Mouse (Mus musculus): ENCODE results near the gene Mfap4. TPM values are rescaled to one million over a fixed set of nuclear protein-coding genes. Genes with fewer than 3 reads are reported as not detected.

Gene Mfap4
- total RNA-seq (2021): 1 to 10 TPM; 2.6 to 3.3 TPM

DNA sequence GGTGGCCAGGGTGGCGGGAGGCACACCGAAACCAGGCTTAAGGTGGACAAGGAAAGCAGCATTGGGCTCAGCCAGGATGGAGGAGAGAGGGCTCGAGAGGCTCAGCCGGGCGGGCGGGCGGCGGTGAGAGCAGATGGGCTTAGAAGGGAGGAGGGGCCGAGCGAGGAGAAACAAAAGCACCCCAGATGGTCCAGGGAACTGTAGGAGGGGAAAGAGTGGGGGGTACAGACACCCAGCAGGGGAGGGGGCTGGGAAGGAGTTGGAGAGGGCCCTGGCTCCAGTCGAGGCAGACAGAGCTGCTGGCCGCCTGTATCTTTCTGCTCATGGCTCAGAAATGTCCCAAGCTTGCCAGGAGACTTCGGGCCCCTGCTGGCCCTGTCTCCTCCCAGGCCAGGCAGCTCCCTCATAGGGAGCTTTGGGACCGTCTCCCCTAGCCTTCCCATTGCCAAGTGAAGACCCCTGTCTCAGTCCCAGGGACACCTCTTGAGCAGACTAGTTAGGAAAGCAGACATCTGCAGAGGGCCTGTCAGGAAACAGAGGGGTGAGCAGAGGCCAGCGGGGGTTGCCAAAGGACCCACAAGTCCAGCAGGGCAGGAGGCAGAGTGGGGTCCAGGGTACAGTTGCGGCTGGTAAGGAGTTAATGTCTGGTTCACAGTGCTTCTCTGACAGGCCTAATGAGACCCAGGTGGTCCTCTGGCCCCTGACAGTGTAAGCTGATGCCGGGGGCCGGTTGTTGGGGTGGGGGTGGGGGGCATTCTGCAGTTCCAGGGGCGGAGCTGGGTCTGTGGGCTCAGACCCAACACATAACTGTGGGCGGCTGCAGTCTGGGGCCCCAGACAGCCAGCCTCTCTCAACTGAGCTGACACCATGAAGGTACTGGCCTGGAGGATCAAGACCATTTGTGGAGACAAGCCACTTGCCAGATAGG lies at the start of gene Mfap4:
Mfap4 (plus strand) TSS at position 819 of the 928 bp plus-strand sequence.
- intact Hi-C loops (cut with DNase I): no loop called here
- peak; percentile 73 to 81 for DNase-seq (ENCODE audit: low spot score in 2 of 2)

GRCm38 (mm10) chr11:61436298-61436697 lies 48.9 kb upstream of the Mfap4 start:
- DNase-seq (ENCODE audit: low spot score in 2 of 2): peak in 1 of 2 experiments; percentile 5
- intact Hi-C loops (cut with DNase I): no loop called here

GRCm38 (mm10) chr11:61439170-61439569 lies 46.1 kb upstream of the Mfap4 start:
- intact Hi-C loops (cut with DNase I): no loop called here
- DNase-seq (ENCODE audit: low spot score in 2 of 2): peak in 1 of 2 experiments; percentile 29

DNA sequence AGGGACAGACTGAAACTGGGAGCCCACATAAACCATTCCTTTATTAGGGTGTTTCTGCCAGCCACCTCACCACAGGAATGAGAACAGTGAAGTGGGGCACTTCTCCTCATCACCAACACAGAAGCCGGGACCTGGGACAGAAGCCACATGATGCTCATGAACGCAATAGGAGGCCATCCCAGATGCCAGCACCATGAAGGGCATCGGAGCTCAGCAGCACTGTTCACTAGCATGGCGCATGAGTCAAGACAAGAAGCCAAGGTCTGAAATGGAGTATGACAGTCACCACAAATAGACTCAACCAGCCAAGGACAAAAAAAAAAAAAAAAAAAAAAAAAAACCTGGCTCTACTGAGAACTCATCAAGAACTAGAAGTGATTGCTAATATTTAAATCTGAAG lies 44.8 kb upstream of the Mfap4 start:
- no peak for DNase-seq (ENCODE audit: low spot score in 2 of 2)
- intact Hi-C loops (cut with DNase I): no loop called here

DNA sequence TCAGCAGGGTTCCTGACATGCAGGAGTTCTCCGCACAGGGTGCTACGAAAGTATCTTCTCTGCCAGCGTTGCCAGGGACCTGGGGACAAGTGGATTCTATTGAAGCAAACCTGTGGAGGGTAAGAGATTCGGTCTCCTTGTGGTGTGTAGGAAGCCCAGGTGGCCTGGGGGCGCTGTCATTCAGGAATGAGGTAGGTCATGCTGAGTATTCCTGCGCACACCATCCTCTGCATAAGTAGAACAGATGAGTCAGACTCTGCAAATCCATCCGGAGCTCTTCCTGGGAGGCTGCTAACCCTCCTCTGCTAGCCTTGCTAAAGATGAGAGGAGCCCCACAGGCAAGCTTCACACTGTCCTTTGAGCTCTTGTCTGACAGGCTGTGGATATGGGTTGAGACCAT lies 43.6 kb upstream of the Mfap4 start:
- DNase-seq (ENCODE audit: low spot score in 2 of 2): peak; percentile 58 to 61
- intact Hi-C loops (cut with DNase I): no loop called here

- intact Hi-C loops (cut with DNase I): no loop called here
- no peak for DNase-seq (ENCODE audit: low spot score in 2 of 2)
These were observed 41.4 kb upstream of the Mfap4 start for GRCm38 (mm10) chr11:61443807-61444206.

DNA sequence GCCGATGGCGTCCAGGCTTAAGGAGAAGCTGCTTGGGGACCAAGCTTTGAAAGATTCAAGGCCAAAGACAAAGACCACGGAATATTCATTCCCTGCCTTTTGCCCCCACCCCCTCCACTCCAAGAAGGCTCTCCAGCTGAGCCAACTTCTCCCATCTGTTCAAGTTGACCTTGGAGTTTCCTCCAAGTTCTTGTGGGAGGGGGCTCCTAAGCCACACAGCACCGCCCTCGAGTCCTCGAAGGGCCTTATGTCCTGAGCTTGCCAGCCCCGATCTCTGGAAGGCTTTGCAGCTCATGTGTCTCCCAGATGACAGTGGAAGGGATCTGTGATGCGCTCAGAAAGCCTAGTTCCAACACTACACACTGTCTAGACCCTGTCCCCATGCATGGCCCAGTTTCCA lies 37.9 kb upstream of the Mfap4 start:
- no peak for DNase-seq (ENCODE audit: low spot score in 2 of 2)
- intact Hi-C loops (cut with DNase I): no loop called here

- intact Hi-C loops (cut with DNase I): no loop called here
- DNase-seq (ENCODE audit: low spot score in 2 of 2): no peak
These were observed 37.2 kb upstream of the Mfap4 start for GRCm38 (mm10) chr11:61448041-61448440.

GRCm38 (mm10) chr11:61448599-61449225 lies 36.5 kb upstream of the Mfap4 start:
- intact Hi-C loops (cut with DNase I): no loop called here
- DNase-seq (ENCODE audit: low spot score in 2 of 2): peak; percentile 51 to 52

DNA sequence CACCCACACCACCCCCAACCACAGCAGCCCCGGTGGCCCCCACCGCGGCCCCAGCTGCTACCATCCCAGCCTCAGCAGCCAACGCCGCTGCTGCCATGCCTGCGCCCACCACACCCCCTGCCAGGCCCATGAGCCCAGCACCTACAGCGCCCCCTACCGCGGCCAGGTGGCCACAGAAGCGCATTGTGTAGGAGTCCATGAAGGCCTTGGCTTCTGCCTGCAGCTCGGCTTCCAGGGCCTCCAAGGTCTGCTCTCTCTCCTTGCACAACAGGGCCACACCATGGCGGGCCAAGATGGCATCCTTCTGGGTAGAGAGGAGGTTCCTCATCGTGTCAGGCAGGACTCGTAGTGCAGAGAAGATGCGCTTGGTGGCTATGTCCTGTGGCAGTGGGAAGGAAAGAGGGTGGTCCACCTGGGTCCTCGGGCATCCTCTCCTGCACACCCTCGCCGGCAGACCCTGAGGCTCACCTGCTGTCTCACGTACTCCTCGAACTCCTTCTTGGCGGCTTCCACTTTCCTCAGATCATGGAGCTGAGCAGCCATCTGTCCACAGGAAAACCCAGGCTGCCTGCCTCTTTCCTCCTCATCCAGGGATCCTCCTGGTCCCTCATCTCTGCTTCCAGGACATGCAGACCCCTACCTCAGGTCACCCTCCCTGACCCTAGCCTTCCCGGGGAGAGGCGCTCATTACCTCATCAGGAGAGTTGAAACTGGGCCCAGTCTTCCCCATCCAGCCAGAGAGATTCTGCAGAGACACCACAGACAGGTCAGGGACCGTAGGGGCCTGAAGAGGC lies 35.5 kb upstream of the Mfap4 start:
- peak; percentile 46 to 49 for DNase-seq (ENCODE audit: low spot score in 2 of 2)
- intact Hi-C loops (cut with DNase I): loop anchor here (5.0 kb wide), 1 partner anchor 43 kb away; the partner anchor contains the start of gene Mapk7

GRCm38 (mm10) chr11:61464071-61464470 lies 21.2 kb upstream of the Mfap4 start:
- intact Hi-C loops (cut with DNase I): no loop called here
- DNase-seq (ENCODE audit: low spot score in 2 of 2): no peak

DNA sequence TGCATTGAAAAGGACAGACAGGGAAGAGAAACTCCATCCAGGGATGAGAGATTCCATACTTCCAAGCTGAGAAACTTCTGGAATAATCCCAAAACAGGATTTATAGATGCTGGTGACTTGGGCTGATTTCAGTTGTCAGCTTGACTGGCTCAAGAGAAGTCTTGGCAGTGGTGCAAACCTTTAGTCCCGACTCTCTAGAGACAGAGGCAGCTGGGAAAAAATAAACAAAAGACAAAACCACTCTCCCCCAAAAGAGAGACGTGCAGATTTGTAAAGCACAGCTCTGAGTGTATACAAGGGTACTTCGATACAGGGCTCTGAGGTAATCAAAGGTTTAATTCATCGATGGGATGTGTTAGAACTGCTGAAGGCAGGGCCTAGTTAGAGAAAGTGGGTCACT lies 19.8 kb upstream of the Mfap4 start:
- no peak for DNase-seq (ENCODE audit: low spot score in 2 of 2)

DNA sequence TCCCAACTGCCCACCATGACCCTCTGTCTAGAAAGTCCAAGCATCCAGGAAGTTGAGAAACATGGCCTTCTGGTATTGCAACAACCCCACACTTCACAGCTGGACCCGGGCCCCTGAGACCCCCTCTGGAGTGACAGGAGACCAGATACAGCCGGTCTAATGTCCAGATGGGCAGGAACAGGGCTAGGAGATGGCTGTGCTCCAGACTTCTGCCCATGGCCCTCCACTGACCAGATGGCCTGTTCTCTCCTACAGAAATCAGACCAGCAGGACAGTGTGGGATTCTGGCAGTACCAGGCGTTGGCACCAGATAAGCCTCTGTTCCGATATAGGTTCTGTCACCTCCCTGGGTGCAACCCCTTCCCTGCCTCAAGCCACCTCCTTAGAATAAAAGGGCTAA lies 16.7 kb upstream of the Mfap4 start:
- intact Hi-C loops (cut with DNase I): no loop called here

More for the DNA sequence above, 19.8 kb upstream of the Mfap4 start:
- intact Hi-C loops (cut with DNase I): no loop called here

GRCm38 (mm10) chr11:61469317-61469917 lies 15.8 kb upstream of the Mfap4 start:
- no peak for DNase-seq (ENCODE audit: low spot score in 2 of 2)
- intact Hi-C loops (cut with DNase I): no loop called here

More for the DNA sequence above, 16.7 kb upstream of the Mfap4 start:
- no peak for DNase-seq (ENCODE audit: low spot score in 2 of 2)

DNA sequence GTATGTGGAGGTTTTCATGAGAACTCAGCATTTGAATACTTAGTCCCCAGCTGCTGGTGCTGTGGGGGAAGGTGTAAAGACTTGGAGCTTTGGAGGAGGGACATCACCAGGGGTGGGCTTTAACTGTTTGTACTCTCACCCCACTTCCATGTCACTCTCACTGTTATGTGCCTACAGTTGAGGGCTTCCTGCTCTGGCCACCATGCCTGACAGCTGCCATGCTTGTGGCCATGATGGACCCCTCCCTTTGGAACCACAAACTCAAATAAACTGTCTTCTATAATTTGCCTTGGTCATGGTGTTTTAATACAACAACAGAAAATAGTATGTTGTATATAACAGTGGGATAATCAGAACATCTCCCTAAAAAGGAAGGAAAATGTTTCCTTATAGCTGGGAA lies 14.4 kb upstream of the Mfap4 start:
- DNase-seq (ENCODE audit: low spot score in 2 of 2): no peak
- intact Hi-C loops (cut with DNase I): no loop called here

- DNase-seq (ENCODE audit: low spot score in 2 of 2): no peak
- intact Hi-C loops (cut with DNase I): no loop called here
These were observed 11.6 kb upstream of the Mfap4 start for GRCm38 (mm10) chr11:61473630-61474029.

DNA sequence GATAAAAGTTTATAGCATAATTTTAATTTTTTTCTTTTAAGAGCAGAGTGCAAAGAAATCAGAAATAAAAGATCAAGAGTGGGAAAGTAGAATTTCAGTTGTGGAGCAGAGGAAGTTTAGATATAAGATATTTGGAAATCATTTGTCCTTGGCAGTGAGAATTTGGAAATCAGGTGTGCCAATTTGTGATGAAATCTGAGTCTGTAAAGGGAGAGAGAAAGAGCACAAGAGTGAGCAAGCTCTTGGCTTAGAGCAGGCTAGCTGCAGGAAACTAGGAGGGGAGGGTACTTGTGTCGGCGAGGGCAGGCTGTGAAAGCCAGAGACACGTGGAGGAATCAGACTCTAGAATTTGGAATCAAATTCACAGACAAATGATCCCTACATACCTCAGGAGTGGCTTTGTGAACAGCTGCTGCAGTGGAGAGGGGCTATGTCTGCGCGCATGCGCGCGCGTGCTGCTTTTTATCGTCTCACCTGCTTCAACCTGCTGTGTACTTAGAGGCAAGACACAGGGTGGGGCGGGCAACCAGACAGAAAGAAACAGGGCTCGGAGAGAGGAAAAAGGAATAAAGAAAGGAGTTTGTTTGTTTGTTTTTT lies 8.3 kb upstream of the Mfap4 start:
- intact Hi-C loops (cut with DNase I): loop anchor here (1.0 kb wide), 1 partner anchor 43 kb away; no protein-coding TSS in a partner anchor
- DNase-seq (ENCODE audit: low spot score in 2 of 2): peak in 1 of 2 experiments; percentile 38

- DNase-seq (ENCODE audit: low spot score in 2 of 2): no peak
- intact Hi-C loops (cut with DNase I): loop anchor here (1.0 kb wide), 1 partner anchor 44 kb away; no protein-coding TSS in a partner anchor
These were observed 7.4 kb upstream of the Mfap4 start for GRCm38 (mm10) chr11:61477566-61478508.
